Mouse (Mus musculus): ENCODE measurements at regions not wholly inside any gene's neighbourhood (a gene's known extent, or its start where the extent isn't known, plus 50 kb on each side); places are given as distances from the start of the nearest gene placed in this dataset.

- no peaks in the 10 kb centered on the region for H3K4me1 ChIP-seq (ENCODE audit: control insufficient read depth, insufficient read depth, low read length)
- H3K27ac ChIP-seq (ENCODE audit: insufficient read depth, low read depth, low read length), result no peak overlapping the region
- no peaks in the 10 kb centered on the region for H3K36me3 ChIP-seq (ENCODE audit: control insufficient read depth, insufficient read depth, low read length)
- no peak for TF ChIP-seq POLR2A (IDR thresholded peaks at IDR 0.05; ENCODE audit: low read depth, low read length)
- TF ChIP-seq CTCF (conservative IDR thresholded peaks at IDR 0.05; ENCODE audit: insufficient read depth, insufficient read length, low read depth, low read length), result no peak
- H3K4me3 ChIP-seq (ENCODE audit: insufficient read depth, low read depth, low read length), result no peak overlapping the region
- no peaks in the 10 kb centered on the region for H3K27me3 ChIP-seq (replicated peaks; ENCODE audit: control insufficient read depth, insufficient read depth, low read length)
- no peak for DNase-seq
- 85% methylated on average over 3 of the region's 3 CpGs for WGBS
Measured at GRCm38 (mm10) chr10:38421541-38421940, 400.0 kb downstream of the Rfpl4b start.

- no peak for DNase-seq
- TF ChIP-seq POLR2A (IDR thresholded peaks at IDR 0.05; ENCODE audit: low read depth, low read length) (no peak), CTCF (conservative IDR thresholded peaks at IDR 0.05; ENCODE audit: insufficient read depth, insufficient read length, low read depth, low read length) (no peak)
- H3K27ac ChIP-seq (ENCODE audit: insufficient read depth, low read depth, low read length), result no peak overlapping the region
Measured at GRCm38 (mm10) chr10:38419771-38420170, 401.8 kb downstream of the Rfpl4b start.

GRCm38 (mm10) chr10:38383161-38383560, 438.4 kb downstream of the Rfpl4b start:
- no peak for TF ChIP-seq CTCF (conservative IDR thresholded peaks at IDR 0.05; ENCODE audit: insufficient read depth, insufficient read length, low read depth, low read length)
- no peak for TF ChIP-seq POLR2A (IDR thresholded peaks at IDR 0.05; ENCODE audit: low read depth, low read length)
- Histone ChIP-seq H3K4me1 (ENCODE audit: control insufficient read depth, insufficient read depth, low read length) (no peaks in the 10 kb centered on the region), H3K4me3 (ENCODE audit: insufficient read depth, low read depth, low read length) (no peak overlapping the region), H3K27me3 (replicated peaks; ENCODE audit: control insufficient read depth, insufficient read depth, low read length) (no peaks in the 10 kb centered on the region), H3K36me3 (ENCODE audit: control insufficient read depth, insufficient read depth, low read length) (no peaks in the 10 kb centered on the region), H3K27ac (ENCODE audit: insufficient read depth, low read depth, low read length) (no peak overlapping the region)
- WGBS, result 26% methylated on average over 2 of the region's 2 CpGs
- DNase-seq, result peak; percentile 47

More at GRCm38 (mm10) chr10:38419771-38420170, 401.8 kb downstream of the Rfpl4b start:
- no peaks in the 10 kb centered on the region for H3K36me3 ChIP-seq (ENCODE audit: control insufficient read depth, insufficient read depth, low read length)
- H3K4me3 ChIP-seq (ENCODE audit: insufficient read depth, low read depth, low read length), result no peak overlapping the region
- no peaks in the 10 kb centered on the region for H3K27me3 ChIP-seq (replicated peaks; ENCODE audit: control insufficient read depth, insufficient read depth, low read length)
- no peaks in the 10 kb centered on the region for H3K4me1 ChIP-seq (ENCODE audit: control insufficient read depth, insufficient read depth, low read length)

- WGBS, result 91% methylated on average over 7 of the region's 7 CpGs
- no peak for DNase-seq
- Histone ChIP-seq H3K4me1 (ENCODE audit: control insufficient read depth, insufficient read depth, low read length) (no peaks in the 10 kb centered on the region), H3K4me3 (ENCODE audit: insufficient read depth, low read depth, low read length) (no peak overlapping the region), H3K27ac (ENCODE audit: insufficient read depth, low read depth, low read length) (no peak overlapping the region), H3K36me3 (ENCODE audit: control insufficient read depth, insufficient read depth, low read length) (no peaks in the 10 kb centered on the region), H3K27me3 (replicated peaks; ENCODE audit: control insufficient read depth, insufficient read depth, low read length) (no peaks in the 10 kb centered on the region)
- no peak for TF ChIP-seq CTCF (conservative IDR thresholded peaks at IDR 0.05; ENCODE audit: insufficient read depth, insufficient read length, low read depth, low read length)
- no peak for TF ChIP-seq POLR2A (IDR thresholded peaks at IDR 0.05; ENCODE audit: low read depth, low read length)
Measured at GRCm38 (mm10) chr10:38381873-38382296, 439.7 kb downstream of the Rfpl4b start.

GRCm38 (mm10) chr10:38380388-38380787, 441.2 kb downstream of the Rfpl4b start:
- WGBS, result 71% methylated on average over 2 of the region's 2 CpGs
- H3K27ac ChIP-seq (ENCODE audit: insufficient read depth, low read depth, low read length), result no peak overlapping the region
- no peak for TF ChIP-seq POLR2A (IDR thresholded peaks at IDR 0.05; ENCODE audit: low read depth, low read length)
- no peak for TF ChIP-seq CTCF (conservative IDR thresholded peaks at IDR 0.05; ENCODE audit: insufficient read depth, insufficient read length, low read depth, low read length)
- H3K4me1 ChIP-seq (ENCODE audit: control insufficient read depth, insufficient read depth, low read length), result no peaks in the 10 kb centered on the region
- H3K27me3 ChIP-seq (replicated peaks; ENCODE audit: control insufficient read depth, insufficient read depth, low read length), result no peaks in the 10 kb centered on the region
- no peak overlapping the region for H3K4me3 ChIP-seq (ENCODE audit: insufficient read depth, low read depth, low read length)
- no peak for DNase-seq
- H3K36me3 ChIP-seq (ENCODE audit: control insufficient read depth, insufficient read depth, low read length), result no peaks in the 10 kb centered on the region

GRCm38 (mm10) chr10:38366776-38367175, 454.8 kb downstream of the Rfpl4b start:
- Histone ChIP-seq H3K4me1 (ENCODE audit: control insufficient read depth, insufficient read depth, low read length) (no peaks in the 10 kb centered on the region), H3K36me3 (ENCODE audit: control insufficient read depth, insufficient read depth, low read length) (no peaks in the 10 kb centered on the region), H3K27ac (ENCODE audit: insufficient read depth, low read depth, low read length) (no peak overlapping the region), H3K27me3 (replicated peaks; ENCODE audit: control insufficient read depth, insufficient read depth, low read length) (no peaks in the 10 kb centered on the region), H3K4me3 (ENCODE audit: insufficient read depth, low read depth, low read length) (no peak overlapping the region)
- 93% methylated on average over 2 of the region's 2 CpGs for whole genome bisulfite sequencing
- TF ChIP-seq CTCF (conservative IDR thresholded peaks at IDR 0.05; ENCODE audit: insufficient read depth, insufficient read length, low read depth, low read length) (no peak), POLR2A (IDR thresholded peaks at IDR 0.05; ENCODE audit: low read depth, low read length) (no peak)
- DNase-seq, result no peak

- H3K4me1 ChIP-seq (ENCODE audit: control insufficient read depth, insufficient read depth, low read length), result no peaks in the 10 kb centered on the region
- WGBS, result 88% methylated on average over 4 of the region's 4 CpGs
- DNase-seq, result no peak
- no peaks in the 10 kb centered on the region for H3K27me3 ChIP-seq (replicated peaks; ENCODE audit: control insufficient read depth, insufficient read depth, low read length)
- H3K27ac ChIP-seq (ENCODE audit: insufficient read depth, low read depth, low read length), result no peak overlapping the region
- no peak overlapping the region for H3K4me3 ChIP-seq (ENCODE audit: insufficient read depth, low read depth, low read length)
- TF ChIP-seq POLR2A (IDR thresholded peaks at IDR 0.05; ENCODE audit: low read depth, low read length) (no peak), CTCF (conservative IDR thresholded peaks at IDR 0.05; ENCODE audit: insufficient read depth, insufficient read length, low read depth, low read length) (no peak)
- H3K36me3 ChIP-seq (ENCODE audit: control insufficient read depth, insufficient read depth, low read length), result no peaks in the 10 kb centered on the region
Measured at GRCm38 (mm10) chr10:38364876-38365275, 456.7 kb downstream of the Rfpl4b start.

Measured in kidney, adult 2 months (tissue).